Mouse (Mus musculus) pancreas, adult 10 weeks (tissue): ENCODE results near the gene D630045J12Rik. TPM values are rescaled to one million over a fixed set of nuclear protein-coding genes. Genes with fewer than 3 reads are reported as not detected.

ENCODE experiments used
- polyA plus RNA-seq: library from polyadenylated mRNA; stranded (reverse); fragments of 350-450 nt; fragmentation: Illumina TruSeq; extraction: RNeasy Lipid Tissue Mini Kit (QIAGEN cat#74804); gene quantifications from one replicate; pipeline ENCODE4 v1.2.3, GENCODE M21; 2015; ENCODE audit warnings: low read depth, low replicate concordance; ENCODE audit not compliant: insufficient read depth

The D630045J12Rik gene
- 0.57 TPM for polyA plus RNA-seq

GRCm38 (mm10) chr6:38253736-38254641 lies at the start of gene D630045J12Rik:
Gene D630045J12Rik, minus strand, starts transcription at chr6:38254009.

GRCm38 (mm10) chr6:38298761-38299401 lies 45.1 kb upstream of the D630045J12Rik start, which contains the start of gene Zc3hav1l:
Gene Zc3hav1l, minus strand, starts transcription at chr6:38299259.

GRCm38 (mm10) chr6:38124207-38124835 lies 129.5 kb downstream of the D630045J12Rik start, which contains the start of gene Atp6v0a4:
Gene Atp6v0a4, minus strand, starts transcription at chr6:38124586.

GRCm38 (mm10) chr6:38109160-38109795 lies 144.5 kb downstream of the D630045J12Rik start, which contains the start of gene Tmem213:
Gene Tmem213, plus strand, starts transcription at chr6:38109255.

Other genes starting within 250 kb of the D630045J12Rik start
- gene Svopl, start 207.0 kb downstream of the D630045J12Rik start, polyA plus RNA-seq: 0.65 TPM
- gene Tmem213, start 144.8 kb downstream of the D630045J12Rik start, polyA plus RNA-seq: not detected
- 2.2 TPM for gene Atp6v0a4, start 129.4 kb downstream of the D630045J12Rik start, polyA plus RNA-seq
- 1.0 TPM for gene Zc3hav1l, start 45.2 kb upstream of the D630045J12Rik start, polyA plus RNA-seq
- 6.6 TPM for gene Zc3hav1, start 100.6 kb upstream of the D630045J12Rik start, polyA plus RNA-seq
- gene Ttc26, start 127.5 kb upstream of the D630045J12Rik start, polyA plus RNA-seq: 1.6 TPM
- 6.9 TPM for gene Ubn2, start 179.9 kb upstream of the D630045J12Rik start, polyA plus RNA-seq